Mouse (Mus musculus): ENCODE measurements around the gene Spink4. TPM values are rescaled to one million over a fixed set of nuclear protein-coding genes. Genes with fewer than 3 reads are reported as not detected.

Gene Spink4
- total RNA-seq, 1 experiment from 2014 or later: not detected

DNA sequence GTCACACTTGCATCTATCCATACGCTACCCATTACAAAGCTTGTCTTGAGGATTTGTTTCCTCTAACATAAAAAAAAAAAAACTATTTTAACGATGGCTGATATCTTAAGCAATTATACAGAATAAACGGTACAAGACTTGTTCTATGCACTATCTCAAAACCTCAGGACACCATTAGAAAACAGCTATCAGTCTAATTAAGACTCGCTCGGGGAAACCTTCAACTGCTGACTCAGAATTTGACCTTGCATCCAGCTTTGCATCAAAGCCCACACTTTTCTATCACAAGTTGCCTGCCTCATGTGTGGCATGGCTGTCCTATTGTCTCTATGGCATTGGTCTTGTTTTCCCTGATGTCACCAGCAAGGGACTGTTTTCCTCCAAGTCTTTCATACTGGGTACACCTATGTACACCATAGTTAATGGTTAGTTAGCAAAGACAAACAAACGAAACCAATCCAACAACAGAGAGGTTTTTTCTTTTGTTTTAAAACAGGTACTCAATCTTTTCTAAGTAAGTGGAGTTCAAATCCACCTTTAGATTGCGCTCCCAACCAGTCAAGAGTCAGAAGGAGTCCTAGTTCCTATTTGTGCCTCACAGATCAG is 26.8 kb downstream of the Spink4 start:
- no peak for ATAC-seq (replicated peaks; ENCODE audit: insufficient number of reproducible peaks, low FRiP score, low TSS enrichment, poor library complexity, severe bottlenecking)

DNA sequence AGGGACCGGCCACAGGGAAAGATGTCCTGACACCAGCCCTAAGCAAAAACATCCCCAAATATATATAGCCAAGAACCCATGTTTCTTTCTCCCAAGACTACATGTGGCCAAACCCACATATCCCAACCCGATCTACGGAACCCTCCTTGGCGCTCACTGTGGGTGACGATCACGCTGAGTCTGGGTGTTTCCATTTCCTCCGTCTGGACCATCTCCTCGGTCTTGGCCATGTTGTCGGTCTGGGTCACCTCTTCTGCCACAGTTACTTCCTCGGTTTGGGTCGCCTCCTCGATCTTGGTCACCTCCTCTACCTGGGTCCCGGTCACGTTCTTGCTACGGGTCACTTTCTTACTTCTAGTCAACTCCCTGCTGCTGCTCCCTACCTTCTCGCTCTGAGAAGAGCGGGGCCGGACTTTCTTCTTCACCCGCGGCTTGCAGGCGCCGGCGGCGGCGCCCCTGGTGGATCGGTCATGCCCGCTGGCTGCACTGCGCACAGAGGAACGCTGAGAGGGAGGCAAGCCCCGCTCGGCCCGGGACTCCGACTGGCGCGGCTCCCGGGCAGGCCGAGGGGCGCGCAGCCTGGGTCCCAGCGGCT is 27.8 kb downstream of the Spink4 start:
- peak; percentile 32; the same call in 1 of the 2 replicates for ATAC-seq (replicated peaks; ENCODE audit: insufficient number of reproducible peaks, low FRiP score, low TSS enrichment, poor library complexity, severe bottlenecking)

DNA sequence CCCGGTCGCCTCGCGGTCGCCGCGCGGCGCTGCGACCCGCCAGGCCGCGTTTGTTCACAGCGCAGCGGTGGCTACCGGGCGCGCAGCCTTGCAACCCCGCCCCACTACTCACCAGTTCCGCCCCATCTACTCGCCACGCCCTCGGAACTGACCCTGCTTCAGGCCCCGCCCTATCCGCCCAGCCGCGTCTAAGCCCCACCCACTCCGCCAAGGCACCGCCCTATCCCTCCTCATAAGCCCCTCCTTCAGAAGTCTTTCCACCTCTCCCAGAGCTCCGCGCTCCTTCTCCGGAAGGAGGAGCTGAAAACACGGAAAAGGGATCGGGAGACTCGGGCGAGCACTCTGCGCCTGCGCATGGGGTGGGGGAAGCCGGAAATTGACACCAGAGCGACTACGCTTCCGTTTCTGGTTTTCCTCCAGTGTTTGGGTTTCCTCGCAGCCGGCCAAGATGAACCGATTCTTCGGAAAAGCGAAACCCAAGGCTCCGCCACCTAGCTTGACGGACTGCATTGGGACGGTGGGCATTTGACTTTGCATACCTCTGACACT is 28.4 kb downstream of the Spink4 start, which contains the start of the genes Bag1 and Chmp5:
TSS of gene Bag1 (minus strand) at position 135 of the 549 bp plus-strand sequence.
TSS of gene Chmp5 (plus strand) at position 248 of the 549 bp plus-strand sequence.
- ATAC-seq (replicated peaks; ENCODE audit: insufficient number of reproducible peaks, low FRiP score, low TSS enrichment, poor library complexity, severe bottlenecking): peak; percentile 98

DNA sequence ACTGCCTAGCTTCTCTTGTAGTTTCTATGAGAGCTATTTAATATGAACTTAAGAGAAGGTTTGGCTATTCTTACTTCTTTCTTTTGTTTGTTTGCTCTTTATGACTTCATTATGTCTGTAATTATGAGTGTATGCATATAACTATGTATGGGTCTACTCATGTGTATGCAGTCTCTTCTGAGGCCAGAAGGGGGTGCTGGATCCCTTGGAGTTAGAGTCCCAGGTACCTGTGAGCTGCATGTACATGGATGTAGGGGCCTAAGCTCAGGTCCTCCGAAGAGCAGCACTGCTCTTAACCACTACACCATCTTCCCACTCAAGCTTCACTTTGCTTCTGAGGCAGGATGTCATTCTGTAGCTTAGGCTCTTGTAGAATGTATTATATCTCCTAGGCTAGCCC is 33.7 kb downstream of the Spink4 start:
- ATAC-seq (replicated peaks; ENCODE audit: insufficient number of reproducible peaks, low FRiP score, low TSS enrichment, poor library complexity, severe bottlenecking): 0 out of 2 replicates have a peak, but pooled peaks have one; percentile 29

DNA sequence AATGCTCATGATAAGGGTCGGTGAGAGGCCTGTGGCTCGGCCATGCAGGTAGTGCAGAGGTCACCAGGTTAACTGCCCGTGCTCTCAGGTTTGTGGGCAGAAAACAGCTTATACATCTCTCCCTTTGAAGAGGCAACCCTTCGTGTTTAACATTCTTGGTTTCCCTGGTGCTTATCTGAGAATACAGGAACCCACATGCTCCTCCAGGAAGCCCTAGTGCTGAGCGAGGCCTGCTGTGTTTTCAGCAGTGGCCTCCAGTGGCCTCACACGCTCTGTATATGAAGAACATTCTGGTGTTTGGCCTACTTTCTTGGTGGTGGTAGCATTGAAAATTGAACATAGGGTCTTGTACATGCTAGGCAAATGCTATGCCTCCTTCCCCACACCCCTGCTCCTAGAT is 36.1 kb downstream of the Spink4 start:
- ATAC-seq (replicated peaks; ENCODE audit: insufficient number of reproducible peaks, low FRiP score, low TSS enrichment, poor library complexity, severe bottlenecking): no peak

DNA sequence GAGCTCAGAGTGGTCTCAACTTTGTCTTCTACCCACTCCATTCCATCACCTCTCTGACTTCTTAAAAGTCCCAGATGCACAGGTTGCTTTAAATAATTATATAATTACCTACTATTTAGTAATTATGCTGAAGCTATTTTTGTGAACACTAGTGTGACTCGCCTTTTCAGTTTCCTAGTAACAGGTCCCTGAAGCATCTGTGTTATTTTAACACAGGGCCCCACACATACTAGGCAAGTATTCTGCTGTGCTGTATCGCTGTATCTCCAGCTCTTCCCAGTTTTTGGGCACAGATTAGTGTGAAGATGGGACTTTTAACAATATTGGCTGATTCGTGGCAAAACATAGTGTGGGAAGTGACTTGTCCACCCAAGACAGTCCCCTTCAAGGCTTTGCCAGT is 43.7 kb downstream of the Spink4 start:
- ATAC-seq (replicated peaks; ENCODE audit: insufficient number of reproducible peaks, low FRiP score, low TSS enrichment, poor library complexity, severe bottlenecking): no peak

DNA sequence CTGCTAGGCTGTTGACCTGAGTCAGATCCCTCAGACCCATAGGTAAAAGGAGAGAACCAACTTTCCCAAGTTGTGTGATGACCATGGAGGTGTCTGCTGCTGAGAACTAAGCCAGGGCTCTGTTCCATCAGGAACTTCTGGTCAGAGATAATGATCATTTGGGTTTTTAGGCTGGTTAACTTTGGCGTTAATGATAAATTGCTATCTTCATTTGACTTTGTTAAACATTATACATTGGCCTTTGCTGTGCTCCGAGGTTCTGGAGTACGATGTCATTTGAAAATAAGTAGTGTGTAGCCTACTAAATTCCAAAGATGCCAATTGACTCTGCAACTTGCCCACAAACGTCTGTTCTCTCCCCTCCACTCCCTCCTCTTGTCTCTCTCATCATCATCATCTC is 49.3 kb downstream of the Spink4 start:
- no peak for ATAC-seq (replicated peaks; ENCODE audit: insufficient number of reproducible peaks, low FRiP score, low TSS enrichment, poor library complexity, severe bottlenecking)

DNA sequence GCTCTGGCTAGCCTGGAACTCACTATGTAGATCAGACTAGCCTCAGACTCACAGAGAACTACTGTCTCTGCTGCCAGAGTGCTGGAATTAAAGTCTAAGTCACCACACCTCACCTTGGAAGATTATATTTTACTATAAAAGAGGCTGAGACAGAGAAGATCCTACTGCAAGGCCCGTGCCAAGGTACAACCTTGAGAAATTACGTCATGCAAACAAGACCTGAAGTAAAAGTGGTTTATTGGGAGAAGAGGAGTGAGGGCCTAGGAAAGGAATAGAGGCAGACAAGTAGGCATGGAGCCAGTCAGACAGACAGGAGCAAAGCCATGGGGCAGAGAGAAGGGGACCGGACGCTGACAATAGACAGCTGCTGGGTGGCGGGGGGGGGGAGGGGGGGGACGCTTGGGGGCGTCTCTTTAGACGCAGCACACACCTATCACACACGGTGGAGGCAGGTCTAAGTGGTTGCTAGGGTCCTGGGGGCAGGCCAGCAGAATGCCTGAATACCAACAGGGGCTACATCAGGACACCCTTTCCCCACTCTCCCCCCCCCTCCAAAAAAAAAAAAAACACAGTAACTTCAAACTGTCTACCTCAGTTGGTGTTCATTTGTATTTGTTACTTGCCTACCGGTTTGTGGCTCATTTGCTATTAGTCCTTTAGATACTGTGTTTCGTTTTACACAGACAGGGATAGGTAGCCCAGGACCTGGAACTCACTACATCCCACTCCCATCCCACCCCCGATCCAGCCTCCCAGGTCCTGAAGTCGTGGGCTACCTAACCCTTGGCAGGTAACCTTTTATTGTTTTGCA is 50.1 kb downstream of the Spink4 start:
- no peak for ATAC-seq (replicated peaks; ENCODE audit: insufficient number of reproducible peaks, low FRiP score, low TSS enrichment, poor library complexity, severe bottlenecking)

DNA sequence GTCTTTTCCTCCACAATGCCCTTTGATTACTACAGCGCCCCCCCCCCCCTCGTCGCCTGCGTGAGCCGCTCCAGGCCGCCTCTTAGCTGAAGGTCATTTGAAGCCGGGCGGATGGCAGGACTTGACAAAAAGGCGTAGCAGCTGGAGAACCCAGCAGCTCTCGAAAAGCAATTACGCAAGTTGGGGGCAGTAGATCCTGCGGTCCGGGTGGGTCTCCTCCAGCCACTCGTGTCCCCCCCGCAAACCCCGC is 50.7 kb downstream of the Spink4 start:
- no peak; the same call in 1 of the 2 replicates for ATAC-seq (replicated peaks; ENCODE audit: insufficient number of reproducible peaks, low FRiP score, low TSS enrichment, poor library complexity, severe bottlenecking)

DNA sequence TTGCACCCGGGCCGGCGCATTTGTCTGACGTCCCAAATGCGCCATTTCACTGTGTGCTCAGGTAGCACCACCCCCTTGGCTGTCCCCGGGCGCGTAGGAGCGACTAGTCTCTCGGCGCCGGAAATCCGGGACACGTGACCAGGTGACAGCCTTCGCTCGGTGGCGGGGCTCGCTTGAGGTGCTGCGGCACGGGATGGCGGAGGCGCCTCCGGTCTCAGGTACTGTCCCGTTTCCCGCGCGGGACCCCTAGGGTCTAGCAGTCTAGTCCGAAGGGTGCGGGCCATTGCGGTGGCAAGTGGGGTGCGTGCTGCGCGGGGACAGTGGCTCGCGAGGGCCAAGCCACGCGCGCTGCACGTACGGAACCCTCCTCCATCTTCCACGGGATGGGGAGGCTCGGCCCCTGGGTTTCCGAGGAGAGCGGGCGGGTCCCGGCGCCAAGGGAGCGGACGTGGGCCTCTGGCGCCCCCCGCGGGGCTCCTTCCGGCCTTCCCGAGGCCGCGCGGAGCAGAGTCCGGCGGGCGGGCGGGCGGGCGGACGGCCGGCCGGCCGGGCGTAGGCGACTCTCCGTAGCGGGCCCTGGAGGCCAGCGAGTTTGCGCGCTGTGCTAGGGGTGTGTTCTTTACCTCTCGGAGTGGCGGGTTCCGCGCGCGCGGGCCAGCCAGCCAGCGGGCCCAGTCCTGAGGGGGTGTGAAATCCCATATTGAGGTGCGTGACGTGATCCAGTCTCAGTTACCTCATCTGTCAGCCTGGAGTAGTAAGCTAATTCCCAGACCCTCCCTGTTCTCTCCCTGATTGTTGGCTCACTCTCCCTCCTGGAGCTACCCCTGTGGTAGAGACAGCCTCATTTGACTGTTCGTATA is 51.2 kb downstream of the Spink4 start, which contains the start of gene Nfx1:
TSS of gene Nfx1 (plus strand) at position 65 of the 860 bp plus-strand sequence.
- ATAC-seq (replicated peaks; ENCODE audit: insufficient number of reproducible peaks, low FRiP score, low TSS enrichment, poor library complexity, severe bottlenecking): peak; percentile 91

DNA sequence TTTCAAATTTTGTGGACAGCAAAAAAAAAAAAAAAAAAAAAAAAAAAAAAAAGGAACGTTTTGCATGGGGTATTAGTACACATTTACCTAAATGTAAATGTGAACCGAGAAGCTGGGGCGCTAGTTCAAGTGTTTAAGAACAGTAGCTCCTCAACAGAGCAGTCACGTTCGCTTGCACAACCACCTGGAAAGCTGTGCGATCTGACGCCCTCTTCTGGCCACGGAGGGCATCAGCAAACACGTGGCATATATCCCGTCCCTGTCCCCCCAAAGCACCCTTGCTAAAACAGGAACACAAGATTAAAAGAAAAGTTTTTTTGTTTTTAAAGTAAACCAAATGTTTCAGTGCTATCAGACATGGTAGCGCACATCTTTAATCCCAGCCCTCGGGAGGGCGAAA is 51.9 kb downstream of the Spink4 start:
- ATAC-seq (replicated peaks; ENCODE audit: insufficient number of reproducible peaks, low FRiP score, low TSS enrichment, poor library complexity, severe bottlenecking): no peak

DNA sequence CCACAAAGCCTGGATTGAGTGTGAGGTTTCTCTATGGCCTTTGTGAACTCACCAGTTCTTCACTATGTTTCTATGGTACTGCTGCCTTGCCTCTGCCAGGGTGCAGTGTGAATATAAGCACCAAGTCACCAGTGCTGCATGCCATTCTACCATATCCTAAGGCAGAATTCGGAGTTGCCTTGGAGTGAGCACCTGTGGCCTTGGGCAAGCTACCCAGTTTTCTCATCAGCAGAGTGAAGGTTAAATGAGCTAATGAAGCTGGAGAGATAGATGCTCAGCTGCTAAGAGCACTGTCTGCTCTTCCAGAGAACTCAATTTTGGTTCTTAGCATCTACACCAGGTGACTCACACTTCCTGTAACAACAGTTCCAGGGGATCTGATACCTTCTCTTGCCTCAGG is 54.2 kb downstream of the Spink4 start:
- no peak for ATAC-seq (replicated peaks; ENCODE audit: insufficient number of reproducible peaks, low FRiP score, low TSS enrichment, poor library complexity, severe bottlenecking)

DNA sequence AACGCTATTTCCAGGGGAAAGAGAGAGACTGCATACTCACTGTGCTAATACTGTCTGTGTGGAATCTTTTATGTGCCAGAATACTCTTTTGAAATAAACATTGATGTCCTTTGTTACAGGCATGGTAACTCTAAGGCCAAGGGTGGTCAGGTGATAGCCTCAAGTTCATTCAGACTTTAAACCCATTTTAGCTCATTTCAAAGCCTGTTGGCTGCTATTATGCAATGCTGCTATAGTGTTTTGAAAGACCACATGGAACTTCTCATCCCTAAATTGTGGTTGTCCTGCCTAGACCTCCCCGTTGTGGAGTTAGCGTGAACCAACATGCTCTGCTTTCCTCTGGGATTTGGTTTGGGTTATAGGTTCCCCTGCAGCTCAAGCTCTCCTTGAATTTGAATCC is 55.8 kb downstream of the Spink4 start:
- ATAC-seq (replicated peaks; ENCODE audit: insufficient number of reproducible peaks, low FRiP score, low TSS enrichment, poor library complexity, severe bottlenecking): no peak

DNA sequence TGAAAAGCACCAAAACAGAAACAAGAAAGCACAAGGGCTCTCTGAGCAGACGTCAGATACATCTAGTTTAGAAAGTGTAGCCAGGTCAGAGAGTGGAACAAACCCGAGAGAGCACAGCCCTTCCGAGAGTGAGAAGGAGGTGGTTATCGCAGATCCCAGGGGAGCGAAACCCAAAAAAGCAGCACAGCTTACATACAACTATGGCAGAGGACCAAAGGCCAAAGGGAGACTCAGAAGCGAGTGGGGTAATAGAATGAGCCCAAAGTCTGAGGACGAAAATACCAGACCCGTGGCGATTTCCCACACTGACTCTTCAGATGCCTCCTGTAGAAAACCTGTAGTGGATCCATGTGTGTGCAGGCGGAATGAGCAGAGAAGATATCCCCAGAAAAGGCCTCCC is 56.8 kb downstream of the Spink4 start:
- ATAC-seq (replicated peaks; ENCODE audit: insufficient number of reproducible peaks, low FRiP score, low TSS enrichment, poor library complexity, severe bottlenecking): no peak

DNA sequence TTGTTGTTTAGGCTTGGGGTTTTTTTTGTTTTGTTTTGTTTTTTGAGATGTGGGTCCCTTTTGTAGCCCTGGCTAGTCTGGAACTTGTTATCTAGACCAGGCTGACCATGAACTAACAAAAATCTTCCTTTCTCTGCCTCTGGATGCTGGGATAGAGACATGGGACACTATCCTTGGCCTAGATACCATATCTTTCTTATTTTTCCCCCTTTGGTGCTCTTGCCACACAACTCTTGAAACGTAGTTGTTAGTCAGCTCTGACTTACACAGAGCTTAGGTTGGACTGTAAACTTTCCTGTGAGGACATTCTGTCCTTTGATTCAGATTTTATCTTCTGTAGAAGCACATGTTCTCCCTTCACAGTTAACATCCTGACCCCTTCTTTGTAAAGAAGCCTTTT is 59.6 kb downstream of the Spink4 start:
- ATAC-seq (replicated peaks; ENCODE audit: insufficient number of reproducible peaks, low FRiP score, low TSS enrichment, poor library complexity, severe bottlenecking): no peak

Data from monocyte, adult 5-6 weeks (primary cell).